Mouse (Mus musculus) myocyte (in vitro differentiated cells): ENCODE results near the gene Edc4.

Source experiments
- MAX ChIP-seq: IDR thresholded peaks from one replicate; pipeline ENCODE4 v1.6.1; 2011; ENCODE audit warnings: low read depth, mild to moderate bottlenecking, control low read depth
- MYOG ChIP-seq, 3 experiments: IDR thresholded peaks; one replicate each; pipeline ENCODE4 v1.6.1; 2011; ENCODE audit warnings: control low read depth in 2 of 3, low read depth in 2 of 3, mild to moderate bottlenecking in 2 of 3; ENCODE audit not compliant: insufficient read length in 2 of 3, control insufficient read depth in 1 of 3, insufficient read depth in 1 of 3
- POLR2A ChIP-seq: IDR thresholded peaks from one replicate; pipeline ENCODE4 v1.6.1; 2011; ENCODE audit warnings: low read depth, mild to moderate bottlenecking, control low read depth, moderate library complexity; ENCODE audit not compliant: insufficient read length
- POLR2AphosphoS2 ChIP-seq: IDR thresholded peaks from one replicate; pipeline ENCODE4 v1.6.1; 2011; ENCODE audit warnings: low read depth, control low read depth; ENCODE audit not compliant: insufficient read length
- USF1 ChIP-seq: IDR thresholded peaks from one replicate; pipeline ENCODE4 v1.6.1; 2011; ENCODE audit warnings: low read depth, mild to moderate bottlenecking, control low read depth, moderate library complexity

GRCm38 (mm10) chr8:105861951-105862350, 18.7 kb upstream of the Edc4 start:
- TF ChIP-seq POLR2A (no peak), POLR2AphosphoS2 (no peak), MAX (no peak), MYOG (IDR thresholded peaks at IDR 0.05; ENCODE audit: control insufficient read depth in 1 of 3, insufficient read depth in 1 of 3, insufficient read length in 2 of 3, low read depth in 2 of 3) (no peak), USF1 (no peak)
